Mouse (Mus musculus) kidney, embryonic 15.5 days (tissue): ENCODE data around the gene Fndc3a. TPM values are rescaled to one million over a fixed set of nuclear protein-coding genes. Genes with fewer than 3 reads are reported as not detected.

Source experiments
- polyA plus RNA-seq: library from polyadenylated mRNA; unstranded; fragments of >200 nt; fragmentation: Nextera tagmentation; extraction: Ambion mirVana; gene quantifications from 2 replicates; pipeline ENCODE4 v1.2.1, GENCODE M21; 2015

The Fndc3a gene
- polyA plus RNA-seq, 1 experiment from 2014 or later, result 55.4 TPM

Other genes with a start within 250 kb of the Fndc3a start
- gene Gm9195, start 218.2 kb downstream of the Fndc3a start, polyA plus RNA-seq, result not detected in 2 replicates